Mouse (Mus musculus) T-helper 2 cell (primary cell): ENCODE data around the gene Phrf1.

ENCODE experiments used
- in situ Hi-C: fragments of 300-600 bp; cut with MboI, MseI; formaldehyde crosslinking; loops from one replicate; pipeline ENCODE4 v1.15.1; 2025; ENCODE audit warnings: high pct_unique_total_duplicates

Phrf1 gene

GRCm38 (mm10) chr7:141213133-141213532 is 15.5 kb upstream of the Phrf1 start:
- in situ Hi-C loops: loop anchor here (5.0 kb wide), 1 partner anchor 61 kb away; no protein-coding TSS in a partner anchor

GRCm38 (mm10) chr7:141213605-141214235 is 14.9 kb upstream of the Phrf1 start, which contains the start of gene Lmntd2:
Gene Lmntd2 (minus strand): TSS chr7:141214080.
- in situ Hi-C loops: loop anchor here (5.0 kb wide), 1 partner anchor 61 kb away; no protein-coding TSS in a partner anchor

- in situ Hi-C loops: loop anchor here (5.0 kb wide), 1 partner anchor 62 kb away; no protein-coding TSS in a partner anchor
These were observed 14.3 kb upstream of the Phrf1 start for GRCm38 (mm10) chr7:141214310-141214709.

GRCm38 (mm10) chr7:141215101-141215879 is 13.3 kb upstream of the Phrf1 start, which contains the start of gene Rassf7:
Gene Rassf7 (plus strand): TSS chr7:141215860.
- in situ Hi-C loops: no loop called here

GRCm38 (mm10) chr7:141215880-141216733 is 12.5 kb upstream of the Phrf1 start:
- in situ Hi-C loops: no loop called here

- in situ Hi-C loops: no loop called here
These were observed 11.7 kb upstream of the Phrf1 start for GRCm38 (mm10) chr7:141216894-141217293.

- in situ Hi-C loops: no loop called here
These were observed 11.1 kb upstream of the Phrf1 start for GRCm38 (mm10) chr7:141217343-141218013.

- in situ Hi-C loops: no loop called here
These were observed 10.4 kb upstream of the Phrf1 start for GRCm38 (mm10) chr7:141218141-141218540.

GRCm38 (mm10) chr7:141218557-141219133 is 9.9 kb upstream of the Phrf1 start:
- in situ Hi-C loops: no loop called here

- in situ Hi-C loops: no loop called here
These were observed 9.0 kb upstream of the Phrf1 start for GRCm38 (mm10) chr7:141219558-141220099.

- in situ Hi-C loops: no loop called here
These were observed 8.2 kb upstream of the Phrf1 start for GRCm38 (mm10) chr7:141220377-141220776.

- in situ Hi-C loops: no loop called here
These were observed 7.1 kb upstream of the Phrf1 start for GRCm38 (mm10) chr7:141221249-141222125.

- in situ Hi-C loops: no loop called here
These were observed 6.5 kb upstream of the Phrf1 start for GRCm38 (mm10) chr7:141222126-141222467.

- in situ Hi-C loops: no loop called here
These were observed 5.8 kb upstream of the Phrf1 start for GRCm38 (mm10) chr7:141222696-141223215.

GRCm38 (mm10) chr7:141226535-141226934 is 2.0 kb upstream of the Phrf1 start:
- in situ Hi-C loops: no loop called here

- in situ Hi-C loops: no loop called here
These were observed 788 bp upstream of the Phrf1 start for GRCm38 (mm10) chr7:141227796-141228195.

GRCm38 (mm10) chr7:141229702-141230101 is 1.1 kb downstream of the Phrf1 start:
- in situ Hi-C loops: no loop called here

- in situ Hi-C loops: no loop called here
These were observed 2.0 kb downstream of the Phrf1 start for GRCm38 (mm10) chr7:141230570-141230969.

GRCm38 (mm10) chr7:141231111-141231510 is 2.5 kb downstream of the Phrf1 start:
- in situ Hi-C loops: no loop called here
